Mouse (Mus musculus): Measurements from ENCODE around the gene Rbm43.
"Not testable (repeated sequence)": the region's sequence is repeated elsewhere in the genome, so short reads cannot be mapped to it uniquely, and the experiment has no call there.

Rbm43 gene

GRCm38 (mm10) chr2:51912740-51913139 is 22.2 kb downstream of the Rbm43 start:
- no peak for DNase-seq (ENCODE audit: low read depth)

GRCm38 (mm10) chr2:51911864-51912263 is 23.1 kb downstream of the Rbm43 start:
- no peak for DNase-seq (ENCODE audit: low read depth)

GRCm38 (mm10) chr2:51907538-51908110 is 27.3 kb downstream of the Rbm43 start:
- no peak for DNase-seq (ENCODE audit: low read depth)

DNA sequence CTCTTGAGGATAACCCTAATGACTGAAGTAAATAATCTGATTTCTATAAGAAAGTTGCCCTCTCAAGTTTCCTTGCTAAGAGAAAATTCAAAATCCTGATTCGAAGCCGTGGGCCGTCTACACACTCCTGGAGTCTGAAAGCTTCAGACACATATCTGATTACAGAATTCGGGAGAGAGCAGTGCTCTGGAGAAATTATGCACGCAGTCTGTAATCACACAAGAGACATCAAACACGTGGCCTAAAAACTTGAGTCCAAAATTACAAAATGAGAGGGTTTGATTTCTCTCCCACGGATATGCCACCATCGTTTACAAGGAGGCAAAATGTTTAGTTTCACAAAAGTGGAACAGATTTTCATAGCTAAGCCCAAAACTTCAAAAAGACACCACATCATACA is 29.3 kb downstream of the Rbm43 start:
- DNase-seq (ENCODE audit: low read depth), result no peak

DNA sequence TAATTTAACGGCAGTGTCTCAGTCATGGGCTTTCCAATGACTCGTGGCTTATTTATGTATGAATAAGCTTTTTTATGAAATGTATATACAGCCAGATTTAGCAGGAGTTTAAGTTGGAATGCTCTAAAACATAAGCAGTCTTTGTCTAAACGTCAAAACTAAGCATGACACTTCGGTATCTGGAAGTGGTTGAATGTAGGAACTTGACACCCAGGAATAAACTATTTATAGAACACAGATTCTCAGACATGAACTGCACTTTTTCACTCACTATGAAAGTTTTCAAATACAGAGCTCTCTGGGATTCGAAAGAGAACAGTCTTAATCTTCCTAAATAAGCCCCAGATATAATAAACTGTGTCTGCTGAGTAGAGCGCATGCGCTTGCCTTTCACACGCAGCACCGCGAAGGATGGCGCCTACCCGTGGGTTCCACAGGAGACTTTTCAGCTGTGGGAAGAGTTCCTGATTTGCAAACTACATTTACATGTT is 42.5 kb downstream of the Rbm43 start:
- no peak for DNase-seq (ENCODE audit: low read depth)

DNA sequence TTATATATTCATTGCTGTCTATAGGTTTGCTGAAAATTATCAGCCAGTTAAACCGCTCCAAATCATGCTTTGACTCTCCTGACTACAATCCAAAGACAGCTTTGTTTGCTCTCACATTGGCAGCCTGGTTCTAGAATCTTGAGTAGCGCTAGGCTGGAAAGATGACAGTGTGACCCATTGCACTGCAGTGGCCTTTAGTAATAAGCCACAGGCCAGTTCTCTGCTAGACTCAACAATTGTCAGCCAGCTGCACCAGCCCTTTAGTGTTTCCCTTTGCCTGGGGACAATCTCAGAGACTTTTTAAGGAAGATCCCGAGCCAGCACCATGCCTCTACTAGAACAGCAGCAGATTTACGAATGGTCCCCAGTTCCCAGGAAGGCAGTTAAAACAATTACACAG is 44.0 kb downstream of the Rbm43 start:
- no peak for DNase-seq (ENCODE audit: low read depth)

- not testable (repeated sequence) for DNase-seq (ENCODE audit: low read depth)
Observed at GRCm38 (mm10) chr2:51890139-51890538, 44.8 kb downstream of the Rbm43 start.

GRCm38 (mm10) chr2:51880143-51880542 is 54.8 kb downstream of the Rbm43 start:
- no peak for DNase-seq (ENCODE audit: low read depth)
